Mouse (Mus musculus) neural tube, embryonic 12.5 days (tissue): Measurements from ENCODE around the gene Fuk. TPM values are rescaled to one million over a fixed set of nuclear protein-coding genes. Genes with fewer than 3 reads are reported as not detected.

ENCODE experiments used
- ATAC-seq: fragments of 200-750 bp; cut with Nextera tagmentation; 2 replicates; pipeline ENCODE4 v1.8.0; 2017; ENCODE audit warnings: low read depth, mild to moderate bottlenecking, moderate TSS enrichment, moderate library complexity; ENCODE audit not compliant: low FRiP score
- H3K27ac ChIP-seq: fragments of 300-500 bp; sonication (generic); 2 replicates; pipeline ENCODE4 v1.5.1; 2016
- H3K27me3 ChIP-seq: fragments of 300-500 bp; sonication (generic); replicated peaks from 2 replicates; pipeline ENCODE4 v1.6.1; 2016; ENCODE audit warnings: mild to moderate bottlenecking
- H3K36me3 ChIP-seq: fragments of 300-500 bp; sonication (generic); 2 replicates; pipeline ENCODE4 v1.6.1; 2016; ENCODE audit warnings: mild to moderate bottlenecking
- H3K4me1 ChIP-seq: fragments of 300-500 bp; sonication (generic); 2 replicates; pipeline ENCODE4 v1.6.1; 2016
- H3K4me2 ChIP-seq: fragments of 300-500 bp; sonication (generic); replicated peaks from 2 replicates; pipeline ENCODE4 v1.6.1; 2016; ENCODE audit warnings: mild to moderate bottlenecking
- H3K4me3 ChIP-seq: fragments of 300-500 bp; sonication (generic); 2 replicates; pipeline ENCODE4 v1.5.1; 2016
- H3K9ac ChIP-seq: fragments of 300-500 bp; sonication (generic); 2 replicates; pipeline ENCODE4 v1.6.1; 2016; ENCODE audit warnings: mild to moderate bottlenecking
- H3K9me3 ChIP-seq: fragments of 300-500 bp; sonication (generic); 2 replicates; pipeline ENCODE4 v1.6.1; 2016; ENCODE audit warnings: mild to moderate bottlenecking
- WGBS: fragments of 180-500 bp; shearing (Covaris S2); methylation state at CpG from one replicate; pipeline ENCODE4 v1.1.7; 2016; 5-methylcytosine and 5-hydroxymethylcytosine counted together
- polyA plus RNA-seq: library from polyadenylated mRNA; unstranded; fragments of >200 nt; fragmentation: Nextera tagmentation; extraction: Ambion mirVana; gene quantifications from 2 replicates; pipeline ENCODE4 v1.2.1, GENCODE M21; 2016

Fuk gene
- 9.9 and 11.9 TPM in 2 replicates for polyA plus RNA-seq

- H3K27me3 ChIP-seq: 0 out of 2 replicates have a peak, but pooled peaks cover 4% of the 10 kb centered on the region
- no peaks in the 10 kb centered on the region for H3K9me3 ChIP-seq
- peak; percentile 90 for ATAC-seq
- peak within 1 kb of the TSS; percentile 61 for H3K4me2 ChIP-seq
- 2% methylated on average over 30 of the region's 30 CpGs for WGBS
- H3K4me3 ChIP-seq: peak within 1 kb of the TSS; percentile 69
- H3K9ac ChIP-seq: peak within 1 kb of the TSS; percentile 65
- peaks cover 19% of the 10 kb centered on the region for H3K36me3 ChIP-seq
- no peak within 1 kb of the TSS for H3K27ac ChIP-seq
- no peaks in the 10 kb centered on the region for H3K4me1 ChIP-seq
Observed at GRCm38 (mm10) chr8:110901839-110902578, at the start of gene Fuk. Gene Fuk (minus strand): TSS chr8:110902488.

DNA sequence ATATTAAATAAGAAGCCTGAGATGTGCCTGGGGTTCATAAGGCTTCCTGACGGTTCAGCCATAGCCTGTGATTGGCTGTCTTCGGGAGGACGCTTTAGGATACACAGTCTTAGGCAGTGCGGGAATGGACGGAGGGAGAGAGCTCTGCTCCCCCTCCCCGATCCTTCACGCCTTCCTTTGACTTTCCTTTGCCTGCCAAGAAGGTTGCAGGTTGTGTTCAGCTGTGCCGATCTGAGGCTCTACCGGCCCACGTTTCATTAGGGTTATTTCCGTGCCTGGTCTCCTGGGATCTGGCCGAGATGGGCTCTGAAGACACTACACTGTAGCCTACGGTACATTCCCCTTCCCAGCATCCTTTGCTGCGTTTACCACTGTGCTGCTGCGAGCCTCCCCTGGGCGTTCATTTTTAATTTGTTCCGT is 47.8 kb upstream of the Fuk start:
- Histone ChIP-seq H3K4me2 (0 out of 2 replicates have a peak overlapping the region, but pooled peaks have one; percentile 16), H3K4me1 (peaks cover under 1% of the 10 kb centered on the region; the same call in 1 of the 2 replicates), H3K9ac (no peak overlapping the region), H3K9me3 (no peaks in the 10 kb centered on the region), H3K36me3 (no peaks in the 10 kb centered on the region; the same call in 1 of the 2 replicates), H3K4me3 (no peak overlapping the region), H3K27me3 (no peaks in the 10 kb centered on the region), H3K27ac (no peak overlapping the region)
- 72% methylated on average over 17 of the region's 17 CpGs for WGBS
- no peak for ATAC-seq

- no peak overlapping the region for H3K4me2 ChIP-seq
- 79% methylated on average over 4 of the region's 4 CpGs for WGBS
- no peak overlapping the region for H3K27ac ChIP-seq
- no peak overlapping the region for H3K9ac ChIP-seq
- H3K9me3 ChIP-seq: no peaks in the 10 kb centered on the region
- H3K36me3 ChIP-seq: no peaks in the 10 kb centered on the region
- no peak for ATAC-seq
- no peaks in the 10 kb centered on the region for H3K27me3 ChIP-seq
- H3K4me1 ChIP-seq: peaks cover 6% of the 10 kb centered on the region; the same call in 1 of the 2 replicates
- no peak overlapping the region for H3K4me3 ChIP-seq
Observed at GRCm38 (mm10) chr8:110945716-110946115, 43.4 kb upstream of the Fuk start.

- 85% methylated on average over 7 of the region's 7 CpGs for WGBS
- H3K9ac ChIP-seq: no peak overlapping the region
- peaks cover 6% of the 10 kb centered on the region; the same call in 1 of the 2 replicates for H3K4me1 ChIP-seq
- no peak for ATAC-seq
- no peak overlapping the region for H3K4me3 ChIP-seq
- no peak overlapping the region for H3K4me2 ChIP-seq
- H3K27me3 ChIP-seq: no peaks in the 10 kb centered on the region
- no peak overlapping the region for H3K27ac ChIP-seq
- no peaks in the 10 kb centered on the region for H3K36me3 ChIP-seq
- no peaks in the 10 kb centered on the region for H3K9me3 ChIP-seq
Observed at GRCm38 (mm10) chr8:110944276-110944876, 42.1 kb upstream of the Fuk start.

GRCm38 (mm10) chr8:110941453-110941948 is 39.2 kb upstream of the Fuk start:
- no peak overlapping the region for H3K9ac ChIP-seq
- peaks cover 6% of the 10 kb centered on the region; the same call in 1 of the 2 replicates for H3K4me1 ChIP-seq
- no peaks in the 10 kb centered on the region for H3K27me3 ChIP-seq
- H3K4me3 ChIP-seq: no peak overlapping the region
- WGBS: 57% methylated on average over 10 of the region's 10 CpGs
- no peak overlapping the region for H3K27ac ChIP-seq
- H3K4me2 ChIP-seq: no peak overlapping the region
- no peaks in the 10 kb centered on the region for H3K36me3 ChIP-seq
- ATAC-seq: no peak
- H3K9me3 ChIP-seq: no peaks in the 10 kb centered on the region

DNA sequence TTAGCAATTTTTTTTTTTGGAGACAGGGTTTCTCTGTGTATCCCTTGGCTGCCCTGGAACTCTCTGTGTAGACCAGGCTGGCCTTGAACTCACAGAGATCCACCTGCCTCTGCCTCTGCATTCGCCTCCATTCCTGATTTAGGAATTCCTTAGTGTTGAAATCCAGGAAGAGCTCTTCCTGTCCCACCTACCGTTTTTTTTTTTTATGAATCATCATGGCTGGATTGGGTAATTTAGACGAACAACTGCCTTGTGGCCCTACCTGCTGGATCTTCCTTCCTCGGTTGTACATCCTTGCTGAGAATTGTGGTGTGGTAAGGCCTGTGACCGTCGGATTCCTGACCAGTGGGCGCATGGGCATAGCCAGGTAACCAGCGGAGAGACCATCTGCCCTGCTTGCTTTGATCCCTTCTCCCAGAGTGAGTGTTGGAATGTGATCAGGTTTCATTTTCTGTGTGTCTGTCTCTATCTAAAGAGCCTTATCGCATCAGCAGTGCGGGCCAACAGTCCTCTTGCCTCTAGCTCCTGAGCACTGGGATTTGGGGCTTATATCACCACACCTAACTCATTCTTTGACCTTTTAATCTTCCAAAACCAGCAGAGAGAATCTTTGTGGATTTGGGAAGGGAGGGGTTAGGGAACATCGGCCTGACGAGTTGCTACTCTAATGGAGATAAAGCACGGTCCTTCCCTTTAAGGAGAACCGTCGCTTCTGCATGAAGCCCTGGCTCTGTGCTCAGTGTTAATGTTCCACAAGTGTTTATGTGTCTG is 38.6 kb upstream of the Fuk start:
- H3K27me3 ChIP-seq: no peaks in the 10 kb centered on the region
- ATAC-seq: no peak

GRCm38 (mm10) chr8:110938882-110939589 is 36.7 kb upstream of the Fuk start:
- H3K27ac ChIP-seq: no peak overlapping the region

More for the DNA sequence above, 38.6 kb upstream of the Fuk start:
- 91% methylated on average over 15 of the region's 15 CpGs for WGBS
- Histone ChIP-seq H3K36me3 (no peaks in the 10 kb centered on the region), H3K27ac (no peak overlapping the region), H3K4me3 (no peak overlapping the region), H3K4me1 (peaks cover 6% of the 10 kb centered on the region; the same call in 1 of the 2 replicates), H3K9me3 (no peaks in the 10 kb centered on the region), H3K9ac (no peak overlapping the region), H3K4me2 (no peak overlapping the region)

DNA sequence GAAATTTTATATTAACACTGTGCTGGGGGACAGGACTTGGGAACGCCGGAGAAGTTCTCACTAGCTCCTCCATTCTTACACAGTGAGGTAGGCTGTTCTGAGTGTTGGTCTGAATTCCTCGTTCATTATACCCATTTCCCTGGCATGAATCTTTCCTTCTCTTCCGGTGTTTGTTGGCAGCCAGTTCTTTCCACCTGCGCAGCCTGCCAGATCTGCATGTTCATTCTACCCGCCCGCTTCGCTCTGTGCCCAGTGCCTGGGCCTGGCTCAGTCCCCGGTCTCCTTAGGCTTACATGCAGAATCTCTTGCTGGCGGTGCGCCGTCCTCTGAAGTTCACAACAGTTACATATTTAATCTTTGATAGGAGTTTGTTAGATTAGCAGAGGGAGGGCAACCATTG is 33.9 kb upstream of the Fuk start:
- no peaks in the 10 kb centered on the region for H3K27me3 ChIP-seq
- no peak overlapping the region for H3K9ac ChIP-seq
- no peak overlapping the region for H3K27ac ChIP-seq
- peaks cover under 1% of the 10 kb centered on the region; the same call in 1 of the 2 replicates for H3K4me1 ChIP-seq
- ATAC-seq: no peak
- H3K9me3 ChIP-seq: no peaks in the 10 kb centered on the region
- H3K4me3 ChIP-seq: no peak overlapping the region
- no peaks in the 10 kb centered on the region for H3K36me3 ChIP-seq
- WGBS: 97% methylated on average over 12 of the region's 12 CpGs
- H3K4me2 ChIP-seq: no peak overlapping the region

More at GRCm38 (mm10) chr8:110938882-110939589, 36.7 kb upstream of the Fuk start:
- H3K4me1 ChIP-seq: peaks cover 6% of the 10 kb centered on the region; the same call in 1 of the 2 replicates
- no peaks in the 10 kb centered on the region for H3K36me3 ChIP-seq
- H3K9me3 ChIP-seq: no peaks in the 10 kb centered on the region
- no peak for ATAC-seq
- WGBS: 92% methylated on average over 6 of the region's 6 CpGs
- H3K27me3 ChIP-seq: no peaks in the 10 kb centered on the region
- H3K4me3 ChIP-seq: no peak overlapping the region
- H3K4me2 ChIP-seq: no peak overlapping the region
- H3K9ac ChIP-seq: no peak overlapping the region

DNA sequence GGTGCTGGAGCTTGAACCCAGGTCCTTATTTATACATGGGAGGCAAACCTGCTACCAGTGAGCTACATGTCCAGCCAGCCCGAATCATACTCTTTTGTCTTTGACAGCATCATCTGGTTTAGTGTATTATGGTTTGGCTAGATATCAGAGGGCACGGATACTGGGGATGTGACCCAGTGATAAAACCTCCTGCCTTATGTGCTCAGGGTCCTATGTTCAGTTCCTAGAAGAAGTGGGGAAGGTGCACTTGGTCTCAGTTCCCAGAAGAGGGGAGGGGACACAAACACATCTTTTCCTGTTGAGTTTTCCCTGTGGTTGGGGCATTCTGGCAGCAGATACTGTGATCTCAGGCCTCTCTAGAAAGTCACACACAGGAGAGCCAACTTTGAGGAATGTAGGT is 31.0 kb upstream of the Fuk start:
- WGBS: 91% methylated on average over 2 of the region's 2 CpGs
- no peaks in the 10 kb centered on the region for H3K9me3 ChIP-seq
- no peak overlapping the region for H3K4me2 ChIP-seq
- H3K9ac ChIP-seq: no peak overlapping the region
- H3K4me3 ChIP-seq: no peak overlapping the region
- no peak overlapping the region for H3K27ac ChIP-seq
- no peaks in the 10 kb centered on the region for H3K4me1 ChIP-seq
- no peaks in the 10 kb centered on the region for H3K27me3 ChIP-seq
- peaks cover 3% of the 10 kb centered on the region; the same call in 1 of the 2 replicates for H3K36me3 ChIP-seq
- ATAC-seq: no peak

GRCm38 (mm10) chr8:110932444-110932843 is 30.2 kb upstream of the Fuk start:
- Histone ChIP-seq H3K4me1 (no peaks in the 10 kb centered on the region), H3K36me3 (peaks cover 3% of the 10 kb centered on the region; the same call in 1 of the 2 replicates), H3K27ac (no peak overlapping the region), H3K4me2 (no peak overlapping the region), H3K27me3 (no peaks in the 10 kb centered on the region), H3K9ac (no peak overlapping the region), H3K4me3 (no peak overlapping the region), H3K9me3 (no peaks in the 10 kb centered on the region)
- 85% methylated on average over 3 of the region's 3 CpGs for WGBS
- ATAC-seq: no peak

DNA sequence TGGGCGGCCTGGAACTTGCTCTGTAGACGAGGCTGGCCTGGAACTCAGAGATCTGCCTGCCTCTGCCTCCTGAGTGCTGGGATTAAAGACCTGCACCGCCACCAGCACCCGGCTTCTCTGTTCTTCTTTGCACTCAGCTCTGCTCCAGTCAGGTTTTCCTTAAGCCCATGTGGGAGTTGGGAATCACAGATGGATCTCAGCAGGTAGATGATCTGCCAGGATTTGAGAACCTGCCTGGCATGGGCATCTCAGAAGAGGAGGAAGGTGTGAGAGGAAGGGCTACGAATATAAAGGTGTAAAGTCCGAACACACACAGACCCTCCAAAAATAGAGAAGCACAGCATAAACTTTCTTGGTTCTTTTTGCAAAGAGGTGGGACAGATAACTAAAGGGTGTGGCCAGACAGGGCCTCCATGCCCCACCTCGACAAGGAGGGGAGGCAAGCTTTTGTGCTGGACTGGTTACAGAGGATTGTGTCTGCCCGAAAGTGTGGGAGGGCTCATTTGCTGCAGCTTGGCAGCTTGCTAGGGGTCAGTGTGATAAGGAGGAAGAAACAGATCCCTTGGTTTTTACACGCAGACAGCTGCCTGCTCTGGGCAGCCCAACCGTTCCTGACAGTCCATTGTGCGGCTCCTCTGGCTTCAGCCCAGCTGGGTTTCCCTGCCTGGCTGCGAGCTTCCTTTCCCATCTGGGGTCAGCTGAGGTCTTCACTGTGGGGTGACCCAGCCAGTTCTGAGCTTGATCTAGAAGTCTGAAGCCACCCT is 29.1 kb upstream of the Fuk start:
- Histone ChIP-seq H3K27me3 (no peaks in the 10 kb centered on the region), H3K9ac (no peak overlapping the region), H3K4me2 (no peak overlapping the region), H3K9me3 (no peaks in the 10 kb centered on the region), H3K4me3 (no peak overlapping the region), H3K36me3 (peaks cover 3% of the 10 kb centered on the region; the same call in 1 of the 2 replicates), H3K27ac (no peak overlapping the region), H3K4me1 (peaks cover 8% of the 10 kb centered on the region)
- 77% methylated on average over 12 of the region's 12 CpGs for WGBS
- no peak for ATAC-seq
